Mouse (Mus musculus) embryonic stem cell, embryonic (primary cell): ENCODE measurements around the gene Chrnd.

Experiments
- CTCF ChIA-PET, 4 experiments: fragments of 300-600 bp in 2 of 4; fragments of 350-600 bp in 2 of 4; sonication (Branson Sonifier 250); formaldehyde crosslinking; loops; one replicate each; lab custom pipeline; 2022; ENCODE audit warnings: inconsistent platforms in 2 of 4; lab: Charles Lee
- POLR2A ChIA-PET, 4 experiments: fragments of 300-600 bp in 2 of 4; fragments of 350-600 bp in 2 of 4; sonication (Branson Sonifier 250); formaldehyde crosslinking; loops; one replicate each; lab custom pipeline; 2022; ENCODE audit warnings: antibody characterized with exemption in 4 of 4, inconsistent platforms in 1 of 4; lab: Charles Lee

Chrnd gene

GRCm38 (mm10) chr1:87172316-87172715 is 18.1 kb upstream of the Chrnd start:
- ChIA-PET CTCF (interaction anchor here in 2 of 4 experiments (0.8 to 1.6 kb wide), 2 partner anchors 15 kb away, joined by 3 to 7 read pairs; no protein-coding TSS in a partner anchor), POLR2A (interaction anchor here in 1 of 4 experiments (0.6 kb wide), 1 partner anchor 556 kb away, joined by 4 read pairs; no protein-coding TSS in a partner anchor)

DNA sequence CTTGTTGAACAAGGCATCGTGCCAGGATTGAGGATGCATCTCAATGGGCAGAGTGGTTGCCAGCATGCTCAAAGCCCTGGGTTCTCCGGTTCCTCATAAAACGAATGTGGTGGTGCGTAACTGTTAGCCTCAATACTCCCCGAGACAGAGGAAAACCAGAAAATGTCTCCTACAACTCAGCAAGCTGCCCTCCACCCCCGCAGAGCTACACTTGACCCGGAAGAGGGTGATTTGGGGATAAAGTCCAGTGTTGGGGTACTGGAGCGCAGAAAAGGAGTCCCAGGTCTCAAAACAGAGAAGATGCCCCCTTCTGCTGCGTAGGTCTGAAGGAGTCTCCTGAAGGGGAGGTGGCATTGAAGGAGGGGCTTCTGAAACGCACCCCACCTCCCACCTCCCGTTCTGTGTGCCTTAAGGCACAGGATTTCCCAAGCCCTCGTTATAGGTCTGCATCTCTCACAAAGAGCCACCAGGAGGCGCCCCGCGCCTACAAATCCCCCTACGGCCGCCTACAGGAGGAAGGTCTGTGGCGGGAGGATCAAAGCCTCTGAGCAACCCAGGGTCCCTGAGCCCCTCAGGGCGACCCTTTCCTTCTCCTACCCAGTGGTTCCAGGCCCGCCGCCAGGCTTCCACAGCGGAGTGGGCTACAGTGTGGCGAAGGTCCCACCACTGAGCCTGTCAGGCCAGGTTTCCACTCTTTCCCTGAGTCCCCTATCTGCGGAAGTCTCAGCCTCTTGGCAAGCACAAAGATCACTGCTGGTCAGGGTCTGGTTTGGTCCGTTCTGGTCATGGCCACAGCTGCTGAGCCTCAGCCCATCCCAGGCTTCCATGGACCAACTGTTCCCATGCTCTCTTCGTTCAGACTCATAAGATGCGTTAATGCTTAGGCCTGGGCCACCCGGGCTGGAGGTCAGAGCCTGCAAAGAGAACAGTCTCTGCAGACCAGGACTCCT is 16.1 kb upstream of the Chrnd start:
- POLR2A ChIA-PET: interaction anchor here in 2 of 4 experiments (1.1 to 2.2 kb wide), 4 partner anchors 13 to 52 kb away, joined by 4 to 9 read pairs (median 8); no protein-coding TSS in a partner anchor
- CTCF ChIA-PET: interaction anchor here (0.5 to 4.3 kb wide), 12 partner anchors 10 to 324 kb away, joined by 3 to 89 read pairs (median 3); partner anchors contain the start of genes Chrnd (in 1 of the 4) and Ecel1 (in 1 of the 4)

GRCm38 (mm10) chr1:87175852-87176292 is 14.5 kb upstream of the Chrnd start:
- CTCF ChIA-PET: interaction anchor here (0.5 to 4.3 kb wide), 37 partner anchors 9 to 1521 kb away, joined by 3 to 89 read pairs (median 4); partner anchors contain the start of genes Chrnd (in 1 of the 4) and Ecel1 (in 1 of the 4)
- POLR2A ChIA-PET: interaction anchor here (0.5 to 2.2 kb wide), 14 partner anchors 9 to 708 kb away, joined by 3 to 26 read pairs (median 4); partner anchors contain the start of gene Chrnd (in 1 of the 4)

GRCm38 (mm10) chr1:87180896-87181295 is 9.5 kb upstream of the Chrnd start:
- ChIA-PET POLR2A (no interaction called here), CTCF (no interaction called here)

GRCm38 (mm10) chr1:87183013-87183412 is 7.4 kb upstream of the Chrnd start, which contains the start of gene Prss56:
Gene Prss56 (plus strand): TSS chr1:87183313.
- POLR2A ChIA-PET: no interaction called here

DNA sequence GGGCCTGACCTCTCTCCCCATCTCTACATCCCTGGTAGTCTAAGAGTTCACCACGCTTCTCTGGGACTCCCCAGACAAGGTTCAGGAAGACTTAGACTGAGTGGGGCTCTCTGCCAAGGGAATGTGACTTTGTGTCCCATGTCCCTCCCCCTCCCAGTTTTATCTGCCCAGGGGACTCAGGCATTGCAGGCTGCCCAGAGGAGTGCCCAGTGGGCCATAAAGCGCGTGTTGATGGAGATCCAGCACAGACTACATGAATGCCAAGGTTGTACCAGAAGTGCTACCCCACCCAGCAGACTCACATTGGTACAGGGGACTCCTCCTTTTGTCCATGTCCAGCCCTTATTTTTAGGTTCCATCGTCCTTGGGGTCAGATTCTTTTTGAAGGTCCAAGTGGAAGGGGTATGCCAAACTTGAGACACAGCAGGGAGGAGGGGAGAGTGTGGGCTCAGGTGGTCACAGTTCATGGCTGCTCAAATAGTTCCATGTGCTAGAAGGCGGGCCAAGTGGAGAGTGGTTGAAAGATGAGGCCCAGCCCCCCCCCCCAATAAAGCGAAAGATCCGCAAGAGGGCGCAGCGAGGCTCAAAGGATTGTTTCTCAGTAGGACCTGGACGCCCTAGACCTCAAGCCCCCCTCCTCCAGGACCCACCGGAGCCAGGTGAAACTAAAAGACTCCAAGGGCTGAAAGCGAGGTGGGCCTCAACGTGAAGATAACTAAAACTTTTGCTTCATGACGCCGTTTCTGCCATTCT is 6.2 kb upstream of the Chrnd start:
- POLR2A ChIA-PET: interaction anchor here in 3 of 4 experiments (0.5 to 1.0 kb wide), 12 partner anchors 8 to 768 kb away, joined by 3 to 6 read pairs (median 3); partner anchors contain the start of gene Ecel1 (in 2 of the 3)
- CTCF ChIA-PET: interaction anchor here in 3 of 4 experiments (0.6 to 5.0 kb wide), 26 partner anchors 8 to 794 kb away, joined by 3 to 89 read pairs (median 4); partner anchors contain the start of genes Chrng (in 1 of the 3) and Gigyf2 (in 1 of the 3)

More at GRCm38 (mm10) chr1:87183013-87183412, 7.4 kb upstream of the Chrnd start, which contains the start of gene Prss56:
- CTCF ChIA-PET: no interaction called here

- POLR2A ChIA-PET: interaction anchor here in 3 of 4 experiments (0.5 to 2.2 kb wide), 14 partner anchors 9 to 767 kb away, joined by 3 to 13 read pairs (median 3); partner anchors contain the start of gene Ecel1 (in 2 of the 3)
- CTCF ChIA-PET: interaction anchor here (0.5 to 5.0 kb wide), 36 partner anchors 9 to 793 kb away, joined by 3 to 89 read pairs (median 4); partner anchors contain the start of genes Gigyf2 (in 2 of the 4) and Chrng (in 1 of the 4)
Measured at GRCm38 (mm10) chr1:87184751-87185139, 5.7 kb upstream of the Chrnd start.

DNA sequence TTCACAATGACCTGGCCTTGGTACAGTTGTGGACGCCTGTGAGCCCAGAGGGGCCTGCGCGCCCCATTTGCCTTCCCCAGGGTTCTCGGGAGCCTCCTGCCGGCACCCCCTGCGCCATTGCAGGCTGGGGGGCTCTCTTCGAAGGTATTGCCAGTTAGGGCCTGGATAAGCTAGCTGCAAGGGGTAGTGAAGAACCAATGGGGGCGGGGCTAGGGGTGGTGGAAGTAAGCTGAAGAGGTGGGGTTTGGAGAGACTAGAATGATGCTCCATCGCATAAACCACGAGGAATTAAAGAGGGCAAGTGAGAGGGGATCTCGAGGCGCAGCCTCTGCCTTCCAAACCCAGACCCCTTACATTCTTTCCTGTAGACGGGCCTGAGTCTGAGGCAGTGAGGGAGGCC is 4.9 kb upstream of the Chrnd start:
- POLR2A ChIA-PET: interaction anchor here in 3 of 4 experiments (0.6 to 3.6 kb wide), 17 partner anchors 10 to 1272 kb away, joined by 3 to 26 read pairs (median 5); partner anchors contain the start of genes Ecel1 (in 1 of the 3) and Gigyf2 (in 1 of the 3)
- CTCF ChIA-PET: interaction anchor here (0.5 to 5.0 kb wide), 38 partner anchors 10 to 669 kb away, joined by 3 to 89 read pairs (median 4); partner anchors contain the start of genes Gigyf2 (in 2 of the 4) and Chrng (in 1 of the 4)

DNA sequence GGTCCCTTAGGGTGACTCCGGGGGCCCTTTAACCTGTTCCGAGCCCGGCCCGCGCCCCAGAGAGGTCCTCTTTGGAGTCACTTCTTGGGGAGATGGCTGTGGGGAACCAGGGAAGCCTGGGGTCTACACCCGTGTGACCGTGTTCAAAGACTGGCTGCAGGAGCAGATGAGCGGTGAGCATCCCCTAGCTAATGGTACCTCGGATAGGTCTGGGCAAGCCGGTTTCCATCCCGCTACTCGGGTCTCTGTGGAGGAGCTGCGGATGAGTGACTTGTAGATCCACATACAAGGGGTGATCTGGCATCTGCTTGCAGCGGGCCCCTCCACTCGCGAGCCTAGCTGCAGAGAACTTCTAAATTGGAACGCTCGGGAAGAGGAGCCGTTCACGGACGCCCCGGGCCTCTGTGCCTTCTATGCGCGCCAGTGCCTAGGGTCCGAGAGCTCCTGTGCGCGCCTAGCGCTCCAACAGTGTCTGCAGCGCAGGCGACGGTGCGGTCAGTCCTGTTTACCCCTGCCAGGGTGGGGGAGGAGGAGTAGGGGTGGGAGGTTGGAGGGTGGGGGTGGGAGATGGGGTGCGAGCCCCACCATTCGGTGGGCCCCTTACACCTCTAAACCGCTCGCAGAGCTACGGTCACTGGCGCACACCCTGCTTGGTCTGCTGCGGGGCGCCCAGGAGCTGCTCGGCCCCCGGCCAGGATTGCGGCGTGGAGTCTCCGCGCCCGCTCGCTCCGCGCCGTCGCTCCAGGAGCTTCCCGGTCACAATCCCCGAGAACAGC is 4.0 kb upstream of the Chrnd start:
- ChIA-PET POLR2A (interaction anchor here in 3 of 4 experiments (0.6 to 3.6 kb wide), 40 partner anchors 9 to 719 kb away, joined by 3 to 26 read pairs (median 5); partner anchors contain the start of genes Ecel1 (in 2 of the 3) and Gigyf2 (in 2 of the 3)), CTCF (interaction anchor here (0.5 to 5.0 kb wide), 83 partner anchors 9 to 719 kb away, joined by 3 to 89 read pairs (median 4); partner anchors contain the start of genes Chrng (in 2 of the 4), Akp3 (in 1 of the 4), Atg16l1 (in 1 of the 4) and Ecel1 (in 1 of the 4))

- ChIA-PET POLR2A (interaction anchor here in 3 of 4 experiments (0.9 to 3.6 kb wide), 33 partner anchors 8 to 720 kb away, joined by 3 to 26 read pairs (median 5); partner anchors contain the start of genes Ecel1 (in 2 of the 3) and Gigyf2 (in 2 of the 3)), CTCF (interaction anchor here (0.5 to 5.0 kb wide), 101 partner anchors 8 to 742 kb away, joined by 3 to 89 read pairs (median 4); partner anchors contain the start of genes Chrng (in 2 of the 4), Akp3 (in 1 of the 4), Atg16l1 (in 1 of the 4) and Ecel1 (in 1 of the 4))
Measured at GRCm38 (mm10) chr1:87187037-87187355, 3.4 kb upstream of the Chrnd start.

- POLR2A ChIA-PET: interaction anchor here in 3 of 4 experiments (0.6 to 3.5 kb wide), 5 partner anchors 12 to 559 kb away, joined by 3 to 13 read pairs (median 4); partner anchors contain the start of genes Atg16l1 (in 1 of the 3) and Efhd1 (in 1 of the 3)
Measured at GRCm38 (mm10) chr1:87197296-87197695, 6.9 kb downstream of the Chrnd start.

GRCm38 (mm10) chr1:87198119-87199065 is 8.0 kb downstream of the Chrnd start:
- CTCF ChIA-PET: interaction anchor here in 3 of 4 experiments (0.6 to 7.0 kb wide), 6 partner anchors 11 to 140 kb away, joined by 3 to 40 read pairs (median 18); no protein-coding TSS in a partner anchor
- POLR2A ChIA-PET: interaction anchor here in 2 of 4 experiments (0.6 to 2.2 kb wide), 5 partner anchors 11 to 66 kb away, joined by 3 to 7 read pairs (median 4); no protein-coding TSS in a partner anchor

More at GRCm38 (mm10) chr1:87197296-87197695, 6.9 kb downstream of the Chrnd start:
- CTCF ChIA-PET: interaction anchor here in 2 of 4 experiments (0.7 to 4.9 kb wide), 3 partner anchors 11 to 98 kb away, joined by 3 to 35 read pairs (median 3); no protein-coding TSS in a partner anchor

GRCm38 (mm10) chr1:87200811-87201210 is 10.4 kb downstream of the Chrnd start:
- POLR2A ChIA-PET: interaction anchor here in 2 of 4 experiments (0.7 to 1.3 kb wide), 5 partner anchors 10 to 676 kb away, joined by 3 to 5 read pairs (median 4); partner anchors contain the start of gene Chrnd (in 1 of the 2)
- CTCF ChIA-PET: interaction anchor here in 3 of 4 experiments (1.2 to 7.0 kb wide), 4 partner anchors 14 kb away, joined by 3 to 40 read pairs (median 19); no protein-coding TSS in a partner anchor

GRCm38 (mm10) chr1:87201848-87202247 is 11.4 kb downstream of the Chrnd start:
- ChIA-PET POLR2A (interaction anchor here in 2 of 4 experiments (0.9 to 2.3 kb wide), 4 partner anchors 11 to 24 kb away, joined by 3 to 6 read pairs (median 5); no protein-coding TSS in a partner anchor), CTCF (interaction anchor here in 3 of 4 experiments (1.2 to 7.0 kb wide), 3 partner anchors 15 to 16 kb away, joined by 8 to 40 read pairs (median 30); no protein-coding TSS in a partner anchor)
